Mouse (Mus musculus): ENCODE results near the gene Efna3. TPM values are rescaled to one million over a fixed set of nuclear protein-coding genes. Genes with fewer than 3 reads are reported as not detected.

The Efna3 gene
- polyA plus RNA-seq, 1 experiment from 2014 or later: 29.2 TPM

DNA sequence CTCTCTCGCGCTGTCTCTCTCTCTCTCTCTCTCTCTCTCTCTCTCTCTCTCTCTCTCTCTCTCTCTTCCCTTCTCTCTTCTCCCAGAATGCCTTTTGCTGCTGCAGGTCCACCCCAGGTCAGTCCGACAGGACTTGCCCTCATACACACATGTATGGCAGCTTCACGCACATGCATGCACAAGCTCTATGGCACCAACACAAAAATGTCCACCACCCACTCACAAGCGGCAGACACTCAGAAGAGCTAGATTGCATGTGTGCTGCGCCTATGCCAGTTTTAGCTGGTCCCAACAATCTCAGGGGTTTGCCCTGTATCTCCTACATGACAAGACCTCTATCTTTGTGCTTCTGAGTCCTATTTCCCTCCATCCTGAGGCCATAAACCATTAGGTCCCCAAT is 5.5 kb downstream of the Efna3 start:
- Histone ChIP-seq H3K36me3 (ENCODE audit: control insufficient read depth, insufficient read depth, low read length) (no peaks in the 10 kb centered on the region), H3K4me2 (replicated peaks; ENCODE audit: low read depth) (no peak overlapping the region), H3K9me3 (ENCODE audit: control insufficient read depth, low read length) (no peaks in the 10 kb centered on the region), H3K27ac (replicated peaks) (no peak overlapping the region), H3K27me3 (ENCODE audit: control insufficient read depth, insufficient read depth, low read length) (no peaks in the 10 kb centered on the region), H3K4me1 (replicated peaks; ENCODE audit: control insufficient read depth, insufficient read depth) (peaks cover 15% of the 10 kb centered on the region), H3K9ac (ENCODE audit: low read length) (no peak overlapping the region), H3K4me3 (ENCODE audit: low read depth, low read length) (no peak overlapping the region)
- TF ChIP-seq CTCF (IDR thresholded peaks at IDR 0.05; ENCODE audit: low read depth) (no peak), EP300 (optimal IDR thresholded peaks at IDR 0.05) (no peak)
- DNase-seq (ENCODE audit: low spot score): no peak
- WGBS: 65% methylated on average over 6 of the region's 6 CpGs
- ATAC-seq (ENCODE audit: low FRiP score, low TSS enrichment): no peak

- H3K9me3 ChIP-seq (ENCODE audit: control insufficient read depth, low read length): no peaks in the 10 kb centered on the region
- H3K4me3 ChIP-seq (ENCODE audit: low read depth, low read length): no peak overlapping the region
- no peak overlapping the region for H3K9ac ChIP-seq (ENCODE audit: low read length)
- WGBS: 8% methylated on average over 4 of the region's 4 CpGs
- ATAC-seq (ENCODE audit: low FRiP score, low TSS enrichment): 0 out of 2 replicates have a peak, but pooled peaks have one; percentile 45
- peaks cover 15% of the 10 kb centered on the region for H3K4me1 ChIP-seq (replicated peaks; ENCODE audit: control insufficient read depth, insufficient read depth)
- H3K27me3 ChIP-seq (ENCODE audit: control insufficient read depth, insufficient read depth, low read length): no peaks in the 10 kb centered on the region
- no peaks in the 10 kb centered on the region for H3K36me3 ChIP-seq (ENCODE audit: control insufficient read depth, insufficient read depth, low read length)
- peak overlapping the region; percentile 57 for H3K4me2 ChIP-seq (replicated peaks; ENCODE audit: low read depth)
- H3K27ac ChIP-seq (replicated peaks): no peak overlapping the region
- TF ChIP-seq EP300 (optimal IDR thresholded peaks at IDR 0.05) (no peak), CTCF (IDR thresholded peaks at IDR 0.05; ENCODE audit: low read depth) (peak; percentile 97)
- DNase-seq (ENCODE audit: low spot score): peak; percentile 79
Measured at GRCm38 (mm10) chr3:89316833-89317232, 5.9 kb downstream of the Efna3 start.

DNA sequence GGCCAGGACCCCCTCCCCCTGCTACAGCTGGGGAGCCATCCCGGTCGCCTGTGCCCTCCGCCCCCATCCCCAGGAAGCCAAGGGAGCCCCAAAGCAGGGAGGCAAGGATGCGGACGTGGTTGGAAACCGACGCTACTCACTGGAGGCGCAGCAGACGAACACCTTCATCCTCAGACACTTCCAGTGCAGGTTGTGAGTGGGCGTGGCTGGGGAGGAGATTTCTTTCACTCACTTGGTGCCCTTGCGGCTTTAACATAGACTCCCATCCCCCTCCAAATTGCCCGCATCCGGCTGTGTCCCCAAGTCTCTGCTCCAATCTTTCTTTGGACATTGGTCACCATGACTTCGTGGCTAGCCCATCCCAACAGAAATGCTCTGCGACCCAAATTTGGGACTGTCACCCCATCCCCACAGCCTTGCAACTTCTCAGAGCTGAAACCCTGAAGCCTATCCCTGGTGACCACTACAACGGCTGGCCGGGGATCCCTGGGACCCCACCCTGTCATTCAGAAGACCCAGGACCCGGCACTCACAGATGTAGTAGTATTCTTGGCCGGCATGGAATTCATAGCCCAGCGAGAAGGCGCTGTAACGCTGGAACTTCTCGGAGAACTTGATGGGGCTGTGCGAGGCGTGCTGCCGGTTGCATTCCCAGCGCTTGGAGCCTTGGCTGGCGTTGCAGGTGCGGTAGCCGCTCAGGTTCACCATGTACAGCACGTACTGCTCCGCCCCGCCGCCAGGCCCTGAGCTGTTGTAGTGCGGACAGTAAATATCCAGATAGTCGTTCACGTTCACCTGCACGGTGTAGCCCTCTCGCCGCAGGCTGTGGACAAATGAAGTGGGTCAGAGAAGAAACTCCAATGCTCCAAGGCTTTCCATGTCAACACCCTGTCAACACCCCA is 6.6 kb downstream of the Efna3 start:
- Histone ChIP-seq H3K27ac (replicated peaks) (no peak overlapping the region), H3K9ac (ENCODE audit: low read length) (peak overlapping the region; percentile 31), H3K27me3 (ENCODE audit: control insufficient read depth, insufficient read depth, low read length) (no peaks in the 10 kb centered on the region), H3K4me2 (replicated peaks; ENCODE audit: low read depth) (peak overlapping the region; percentile 57), H3K4me1 (replicated peaks; ENCODE audit: control insufficient read depth, insufficient read depth) (peaks cover 13% of the 10 kb centered on the region), H3K4me3 (ENCODE audit: low read depth, low read length) (peak overlapping the region; percentile 31; the same call in 1 of the 2 replicates), H3K36me3 (ENCODE audit: control insufficient read depth, insufficient read depth, low read length) (no peaks in the 10 kb centered on the region), H3K9me3 (ENCODE audit: control insufficient read depth, low read length) (no peaks in the 10 kb centered on the region)
- DNase-seq (ENCODE audit: low spot score) (peak; percentile 52), ATAC-seq (ENCODE audit: low FRiP score, low TSS enrichment) (no peak; the same call in 1 of the 2 replicates)
- WGBS: 13% methylated on average over 40 of the region's 40 CpGs
- TF ChIP-seq CTCF (IDR thresholded peaks at IDR 0.05; ENCODE audit: low read depth) (no peak), EP300 (optimal IDR thresholded peaks at IDR 0.05) (no peak)

DNA sequence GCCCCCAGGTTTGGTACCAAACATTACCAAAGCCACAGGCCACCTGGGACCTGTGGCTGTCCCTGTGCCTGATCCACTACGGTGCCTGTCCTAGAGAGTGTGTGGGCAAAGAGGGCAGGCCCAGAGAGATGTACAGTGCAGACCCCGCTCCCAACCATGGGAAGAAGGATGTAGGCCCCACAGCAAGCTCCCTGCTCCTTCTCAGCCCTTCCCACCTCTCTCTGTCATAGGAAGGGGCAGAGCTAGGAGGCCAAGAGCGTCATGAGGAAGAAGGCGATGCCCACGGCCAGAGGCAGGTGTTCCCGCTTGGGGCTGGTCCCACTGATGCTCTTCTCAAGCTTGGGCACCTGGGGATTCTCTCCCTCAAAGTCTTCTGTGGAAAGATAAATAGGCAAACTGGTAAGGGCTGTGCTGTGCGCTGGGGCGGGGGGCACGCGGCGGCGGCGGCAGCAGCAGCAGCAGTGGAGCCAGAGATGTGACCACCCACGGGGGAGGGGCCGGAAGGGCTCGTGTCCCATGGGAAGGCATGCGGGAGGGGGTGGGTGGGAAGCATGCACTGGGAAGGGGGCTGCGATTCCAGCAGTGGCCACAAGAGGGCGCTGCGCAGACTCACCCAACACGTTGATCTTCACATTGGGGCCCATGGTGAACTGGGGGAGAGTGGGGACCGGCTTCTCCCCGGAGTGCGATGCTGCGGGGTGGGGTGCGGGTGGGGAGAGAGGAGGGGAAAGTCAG is 7.4 kb downstream of the Efna3 start:
- Histone ChIP-seq H3K9ac (ENCODE audit: low read length) (peak overlapping the region; percentile 50), H3K27me3 (ENCODE audit: control insufficient read depth, insufficient read depth, low read length) (no peaks in the 10 kb centered on the region), H3K9me3 (ENCODE audit: control insufficient read depth, low read length) (no peaks in the 10 kb centered on the region), H3K27ac (replicated peaks) (0 out of 2 replicates have a peak overlapping the region, but pooled peaks have one; percentile 2), H3K36me3 (ENCODE audit: control insufficient read depth, insufficient read depth, low read length) (no peaks in the 10 kb centered on the region), H3K4me1 (replicated peaks; ENCODE audit: control insufficient read depth, insufficient read depth) (peaks cover 5% of the 10 kb centered on the region), H3K4me2 (replicated peaks; ENCODE audit: low read depth) (peak overlapping the region; percentile 57), H3K4me3 (ENCODE audit: low read depth, low read length) (peak overlapping the region; percentile 31)
- ATAC-seq (ENCODE audit: low FRiP score, low TSS enrichment): peak; percentile 39
- DNase-seq (ENCODE audit: low spot score): peak; percentile 87
- 8% methylated on average over 20 of the region's 26 CpGs for WGBS
- no peak for TF ChIP-seq EP300 (optimal IDR thresholded peaks at IDR 0.05)
- TF ChIP-seq CTCF (IDR thresholded peaks at IDR 0.05; ENCODE audit: low read depth): peak; percentile 91

- no peaks in the 10 kb centered on the region for H3K36me3 ChIP-seq (ENCODE audit: control insufficient read depth, insufficient read depth, low read length)
- H3K4me3 ChIP-seq (ENCODE audit: low read depth, low read length): no peak overlapping the region
- no peaks in the 10 kb centered on the region for H3K27me3 ChIP-seq (ENCODE audit: control insufficient read depth, insufficient read depth, low read length)
- no peak overlapping the region; the same call in 1 of the 2 replicates for H3K4me2 ChIP-seq (replicated peaks; ENCODE audit: low read depth)
- no peak overlapping the region; the same call in 1 of the 2 replicates for H3K9ac ChIP-seq (ENCODE audit: low read length)
- WGBS: 39% methylated on average over 2 of the region's 2 CpGs
- ATAC-seq (ENCODE audit: low FRiP score, low TSS enrichment) (0 out of 2 replicates have a peak, but pooled peaks have one; percentile 3), DNase-seq (ENCODE audit: low spot score) (no peak)
- peaks cover 2% of the 10 kb centered on the region; the same call in 1 of the 2 replicates for H3K4me1 ChIP-seq (replicated peaks; ENCODE audit: control insufficient read depth, insufficient read depth)
- no peaks in the 10 kb centered on the region for H3K9me3 ChIP-seq (ENCODE audit: control insufficient read depth, low read length)
- H3K27ac ChIP-seq (replicated peaks): 0 out of 2 replicates have a peak overlapping the region, but pooled peaks have one; percentile 13
- TF ChIP-seq CTCF (IDR thresholded peaks at IDR 0.05; ENCODE audit: low read depth) (no peak), EP300 (optimal IDR thresholded peaks at IDR 0.05) (no peak)
Measured at GRCm38 (mm10) chr3:89314791-89315190, 8.0 kb downstream of the Efna3 start.

All from stomach, postnatal 0 days (tissue).